Mouse (Mus musculus): Measurements from ENCODE around the gene Ptdss2. TPM values are rescaled to one million over a fixed set of nuclear protein-coding genes. Genes with fewer than 3 reads are reported as not detected.

Ptdss2 gene
- 25.5 and 28.8 TPM in 2 replicates for polyA plus RNA-seq (2015; fragmentation: Nextera tagmentation; extraction: Ambion mirVana)

DNA sequence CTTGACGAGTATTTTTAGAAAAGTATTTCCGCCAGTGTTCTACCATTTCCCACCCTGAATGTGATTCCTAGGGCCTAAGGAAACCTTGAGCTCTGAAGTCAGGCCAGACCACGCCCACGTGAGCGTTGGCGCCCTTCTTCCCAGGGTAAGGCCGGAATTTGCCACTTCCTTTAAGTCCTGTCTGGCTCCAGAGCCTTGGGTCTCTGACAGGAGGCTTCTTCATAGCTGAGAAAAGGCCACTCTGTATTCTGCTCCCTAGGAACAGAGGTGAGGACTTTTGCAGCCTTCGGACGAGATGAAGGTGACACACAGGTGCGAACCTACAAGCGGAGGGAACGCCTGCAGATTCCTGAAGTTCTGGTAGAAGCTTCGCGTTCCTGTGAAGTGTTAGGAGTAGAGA is at the start of gene Ptdss2:
Ptdss2 (plus strand) TSS at position 138 of the 400 bp plus-strand sequence.
- DNase-seq (ENCODE audit: low spot score): no peak

DNA sequence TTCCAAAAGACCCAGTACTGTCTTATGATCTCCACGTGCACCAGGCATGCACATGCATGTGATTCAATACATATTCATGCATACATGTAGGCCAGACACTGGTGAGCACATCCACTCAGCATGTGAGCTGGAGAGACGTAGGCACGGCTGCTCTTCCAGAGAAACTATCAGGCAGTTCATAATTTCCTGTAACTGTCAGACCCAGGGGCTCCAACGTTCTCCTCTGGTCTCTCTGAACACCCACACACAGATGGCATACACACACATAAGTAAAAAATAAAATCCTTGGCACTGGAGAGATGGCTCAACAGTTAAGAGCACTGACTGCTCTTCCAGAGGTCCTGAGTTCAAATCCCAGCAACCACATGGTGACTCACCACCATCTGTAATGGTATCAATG is 48.4 kb upstream of the Ptdss2 start:
- no peak for DNase-seq (ENCODE audit: low spot score)

GRCm38 (mm10) chr7:141077841-141078240 is 44.3 kb upstream of the Ptdss2 start, which contains the start of gene Pkp3:
Pkp3 (plus strand) TSS chr7:141078218.
- no peak for DNase-seq (ENCODE audit: low spot score)

GRCm38 (mm10) chr7:141078876-141079275 is 43.3 kb upstream of the Ptdss2 start:
- no peak for DNase-seq (ENCODE audit: low spot score)

DNA sequence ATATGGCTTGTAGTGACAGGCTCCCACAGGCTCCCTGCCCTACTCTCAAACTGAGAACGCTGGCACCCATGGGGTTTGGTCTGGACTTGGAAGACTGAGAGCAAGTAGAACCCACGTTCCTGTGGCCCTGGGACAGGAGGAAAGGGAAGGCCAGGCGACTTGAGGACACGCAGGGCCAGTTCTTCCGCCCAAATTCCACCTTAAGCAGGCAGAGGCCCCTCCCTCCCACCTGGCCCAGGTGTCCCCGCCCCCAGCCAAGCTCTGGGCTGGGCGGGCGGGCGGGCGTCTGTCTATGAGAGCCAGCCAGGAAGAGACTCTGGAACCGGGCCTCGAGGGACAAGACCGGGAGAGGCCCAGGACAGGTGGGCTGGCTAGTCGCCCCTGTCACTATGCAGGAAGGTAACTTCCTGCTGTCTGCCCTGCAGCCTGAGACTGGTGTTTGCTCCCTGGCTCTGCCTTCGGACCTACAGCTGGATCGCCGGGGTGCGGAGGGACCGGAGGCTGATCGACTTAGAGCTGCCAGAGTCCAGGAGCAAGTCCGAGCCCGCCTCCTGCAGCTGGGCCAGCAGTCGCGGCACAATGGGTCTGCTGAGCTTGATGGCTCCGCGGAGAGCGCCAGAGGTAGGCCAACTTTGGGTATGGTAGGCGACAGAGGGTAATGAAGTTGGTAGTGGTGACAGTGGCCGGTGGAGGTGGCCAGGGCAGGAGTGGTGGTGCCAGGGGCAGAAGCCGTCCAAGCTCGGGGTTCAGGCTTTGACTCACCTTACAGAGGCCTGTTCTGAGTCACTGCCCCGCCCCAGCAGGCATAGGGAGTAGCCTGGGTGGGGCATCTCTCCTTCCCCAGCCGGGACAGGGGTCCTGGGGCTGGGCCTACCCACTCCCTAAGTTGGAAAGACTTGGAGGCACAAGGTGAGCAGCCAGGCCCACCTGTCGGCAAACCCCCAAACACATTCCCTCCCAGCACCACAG is 42.4 kb upstream of the Ptdss2 start:
- DNase-seq (ENCODE audit: low spot score): no peak

GRCm38 (mm10) chr7:141087894-141088293 is 34.3 kb upstream of the Ptdss2 start:
- DNase-seq (ENCODE audit: low spot score): peak; percentile 65

- peak; percentile 43 for DNase-seq (ENCODE audit: low spot score)
Observed at GRCm38 (mm10) chr7:141088473-141088872, 33.7 kb upstream of the Ptdss2 start.

DNA sequence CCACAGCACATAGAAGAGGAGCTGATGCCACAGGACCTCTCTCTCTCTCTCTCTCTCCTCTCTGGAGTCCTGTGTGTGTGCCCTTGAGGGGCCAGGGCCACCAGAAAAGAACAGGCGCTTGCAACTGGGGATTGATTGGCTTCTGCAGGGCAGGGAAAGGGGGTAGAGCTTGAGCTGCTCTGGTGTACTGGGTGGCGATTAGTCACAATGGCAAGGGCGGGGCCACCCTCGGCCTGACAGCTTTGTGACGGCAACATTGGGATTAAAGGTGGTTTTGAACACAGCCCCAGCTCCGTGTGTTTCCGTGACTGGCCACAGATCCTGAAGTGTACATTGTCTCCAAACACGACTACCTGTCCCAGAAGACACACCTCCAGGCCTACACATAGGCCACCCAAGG is 32.0 kb upstream of the Ptdss2 start:
- no peak for DNase-seq (ENCODE audit: low spot score)

DNA sequence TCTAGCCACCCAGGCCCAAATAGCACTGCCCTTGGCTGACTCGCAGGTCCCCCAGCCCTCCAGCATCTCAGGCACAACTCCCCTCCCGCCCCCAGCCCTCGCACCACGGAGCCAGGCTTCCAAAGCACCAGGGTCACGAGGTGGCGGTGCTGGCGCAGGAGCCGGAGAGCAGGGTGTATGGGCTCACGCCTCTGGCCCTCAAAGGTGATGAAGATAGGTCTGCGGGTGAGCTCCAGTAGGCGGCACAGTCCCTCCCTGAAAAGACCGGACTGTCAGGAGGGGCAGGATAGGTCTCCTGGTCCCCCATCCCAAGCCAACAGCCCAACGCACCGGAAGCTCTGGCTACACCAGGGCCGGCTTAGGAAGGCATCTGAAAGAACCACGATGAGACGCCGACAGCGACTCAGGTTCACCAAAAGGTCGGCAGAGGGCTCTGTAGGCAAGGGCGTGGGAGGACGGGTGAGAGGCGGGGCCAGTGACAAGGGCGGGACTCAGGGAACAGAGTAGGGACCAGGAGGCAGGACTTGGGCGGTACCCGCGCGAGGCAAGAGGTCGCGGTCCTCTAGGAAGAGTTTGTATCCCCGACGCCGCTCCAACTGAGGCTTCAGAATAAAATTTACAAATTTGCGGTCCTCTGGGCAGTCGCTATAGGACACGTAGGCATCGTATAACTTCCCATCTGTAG is 30.0 kb upstream of the Ptdss2 start:
- peak; percentile 84 for DNase-seq (ENCODE audit: low spot score)

GRCm38 (mm10) chr7:141093950-141094349 is 28.2 kb upstream of the Ptdss2 start:
- no peak for DNase-seq (ENCODE audit: low spot score)

DNA sequence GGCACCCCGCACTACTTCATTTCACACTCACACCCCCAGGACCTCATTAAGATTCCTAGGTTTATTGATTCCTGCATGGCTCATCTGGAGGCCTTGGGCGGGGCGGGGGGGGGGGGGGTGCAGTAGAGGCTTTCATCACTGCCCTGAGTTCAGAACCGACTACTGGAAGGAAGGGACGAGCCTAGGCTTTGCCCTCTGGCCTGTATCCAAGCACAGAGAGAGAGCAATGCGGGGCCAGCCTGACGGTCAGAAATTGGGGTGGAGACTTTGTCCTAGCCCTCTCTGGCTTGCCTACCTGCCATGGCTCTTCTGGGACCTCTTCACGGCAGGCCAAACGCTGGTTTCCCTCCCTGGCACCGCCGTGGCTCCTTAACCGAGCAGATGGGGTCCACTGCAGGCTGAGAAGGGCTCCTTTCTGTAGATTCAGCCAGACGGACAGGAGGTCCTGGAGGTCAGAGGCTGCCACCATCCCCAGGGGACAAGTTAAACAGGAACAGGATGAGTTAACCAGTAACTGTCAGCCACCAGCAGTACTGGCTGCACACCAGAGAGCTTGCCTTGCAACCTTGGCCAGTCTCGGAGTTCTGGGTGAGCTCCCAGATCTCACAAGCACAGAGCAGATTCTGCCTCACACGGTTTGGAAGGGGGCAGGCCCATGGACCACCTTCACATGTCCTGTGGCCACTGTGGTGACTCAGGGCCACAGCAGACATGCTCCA is 27.5 kb upstream of the Ptdss2 start:
- no peak for DNase-seq (ENCODE audit: low spot score)

DNA sequence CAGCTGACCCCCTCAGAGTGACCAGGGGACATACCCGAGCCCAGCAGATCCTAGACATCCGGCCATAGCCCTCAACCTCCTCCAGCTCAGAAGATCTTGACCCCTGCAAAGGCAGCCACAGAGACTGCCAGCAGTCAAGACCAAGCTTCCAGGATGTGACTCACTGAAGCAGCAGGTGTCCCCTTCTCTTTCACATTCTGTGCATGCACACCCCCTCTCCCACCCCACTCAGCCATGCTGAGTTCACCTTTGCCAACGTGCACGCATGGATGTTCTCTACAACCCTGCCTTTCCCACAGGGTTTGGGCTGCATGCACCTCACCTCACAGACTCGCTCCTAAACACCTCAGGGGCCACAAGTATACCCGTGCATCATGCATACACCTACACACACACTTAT is 26.2 kb upstream of the Ptdss2 start:
- peak; percentile 53 for DNase-seq (ENCODE audit: low spot score)

DNA sequence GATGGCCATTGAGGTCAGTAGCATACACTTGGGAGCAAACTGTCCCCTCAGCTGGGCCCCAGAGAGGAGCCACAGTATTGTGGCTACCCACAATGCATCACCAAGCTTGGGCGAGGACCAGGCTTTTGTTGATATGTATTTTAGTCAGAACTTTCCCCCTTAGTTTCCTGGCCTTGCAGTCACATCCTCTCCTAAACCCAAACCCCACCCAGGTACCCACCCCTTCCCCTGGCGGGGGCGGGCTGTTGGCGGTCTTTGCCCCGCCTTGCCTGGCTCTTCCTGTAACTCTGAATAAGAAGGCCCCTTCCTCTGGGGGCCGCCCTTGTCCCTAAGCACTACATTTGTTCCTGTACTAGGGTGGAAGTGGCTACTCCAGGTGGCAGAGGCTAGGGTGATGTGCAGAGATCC is 25.5 kb upstream of the Ptdss2 start:
- DNase-seq (ENCODE audit: low spot score): peak; percentile 95

DNA sequence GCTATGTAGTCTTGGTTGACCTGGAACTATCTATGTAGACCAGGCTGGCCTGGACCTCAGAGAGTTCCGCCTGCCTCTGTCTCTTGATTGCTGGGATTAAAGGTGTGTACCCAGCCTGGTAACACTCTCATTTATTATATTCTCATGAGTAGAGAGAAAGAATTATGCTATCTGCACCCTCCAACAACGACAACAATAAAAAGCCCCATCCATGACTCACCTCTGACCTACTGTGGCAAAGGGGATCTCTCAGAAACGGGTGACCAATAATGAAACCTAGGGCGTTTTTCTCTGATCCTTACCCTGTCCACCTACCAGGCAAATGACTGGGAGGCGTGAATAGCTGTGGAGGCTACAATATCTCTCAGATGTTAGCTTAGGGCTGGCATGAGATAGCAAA is 25.0 kb upstream of the Ptdss2 start:
- no peak for DNase-seq (ENCODE audit: low spot score)

DNA sequence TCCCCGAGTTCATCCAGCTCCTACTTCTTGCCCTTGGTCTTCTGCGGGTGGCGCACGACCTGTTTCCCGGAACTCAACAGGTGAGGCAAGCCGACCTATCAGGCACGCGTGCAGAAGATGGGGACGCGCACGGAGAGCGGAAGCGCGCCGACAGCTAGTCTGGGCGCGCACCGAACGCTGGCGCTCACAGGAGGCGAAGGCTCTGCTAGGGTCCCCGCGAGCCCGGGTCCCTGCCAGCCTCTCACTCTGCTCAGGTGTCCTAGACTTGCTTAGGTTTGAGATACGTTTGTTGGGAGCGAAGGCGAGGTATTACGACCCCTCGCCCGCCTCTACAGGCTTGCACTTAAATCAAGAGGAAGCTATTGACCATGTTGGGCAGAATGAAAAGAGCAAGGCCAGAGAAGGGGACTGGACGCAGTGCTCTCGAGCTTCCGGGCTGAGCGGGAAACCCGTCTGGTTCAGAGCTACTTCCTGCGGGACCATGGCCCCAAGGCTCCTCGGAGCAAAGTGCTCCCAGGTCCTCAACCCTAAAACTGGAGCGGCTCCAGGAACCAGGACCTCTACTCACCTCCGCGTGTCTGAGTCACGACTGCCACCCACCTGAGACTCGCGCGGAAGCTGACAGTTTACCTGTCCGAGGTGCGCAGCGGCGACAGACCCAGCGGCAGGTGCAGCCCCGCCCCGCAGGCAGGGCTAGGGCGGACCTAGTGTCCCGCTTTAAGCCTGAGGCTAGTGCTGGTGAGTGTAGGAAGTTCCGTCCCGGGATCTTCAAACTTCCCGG is 22.1 kb upstream of the Ptdss2 start, which contains the start of gene Sigirr:
Sigirr (minus strand) TSS at position 662 of the 781 bp plus-strand sequence.
- DNase-seq (ENCODE audit: low spot score): peak; percentile 74

GRCm38 (mm10) chr7:141103161-141103560 is 19.0 kb upstream of the Ptdss2 start:
- DNase-seq (ENCODE audit: low spot score): no peak

GRCm38 (mm10) chr7:141115874-141116273 is 6.3 kb upstream of the Ptdss2 start:
- no peak for DNase-seq (ENCODE audit: low spot score)

DNA sequence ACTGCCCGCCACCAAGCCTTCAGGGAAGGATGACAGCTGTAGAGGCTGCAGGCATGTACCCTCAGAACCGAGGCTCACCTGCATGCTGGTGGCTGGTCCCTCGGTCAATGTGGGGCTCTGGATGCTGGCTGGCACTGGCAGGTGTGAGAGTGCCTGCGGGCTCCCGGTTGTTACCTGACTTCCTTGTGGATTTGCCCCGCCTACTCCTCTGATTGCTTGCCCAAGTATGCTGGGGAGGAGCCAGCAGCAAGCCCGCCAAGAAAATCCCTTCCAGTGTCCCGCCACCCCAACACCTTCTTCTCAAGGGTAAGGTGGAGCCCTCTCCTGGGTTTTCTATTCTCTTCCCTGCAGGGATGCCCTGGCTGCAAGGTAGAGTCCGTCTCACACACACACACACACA is 4.5 kb upstream of the Ptdss2 start, which contains the start of gene Ano9:
Ano9 (minus strand) TSS at position 171 of the 400 bp plus-strand sequence.
- no peak for DNase-seq (ENCODE audit: low spot score)

GRCm38 (mm10) chr7:141119487-141119886 is 2.7 kb upstream of the Ptdss2 start:
- no peak for DNase-seq (ENCODE audit: low spot score)

DNA sequence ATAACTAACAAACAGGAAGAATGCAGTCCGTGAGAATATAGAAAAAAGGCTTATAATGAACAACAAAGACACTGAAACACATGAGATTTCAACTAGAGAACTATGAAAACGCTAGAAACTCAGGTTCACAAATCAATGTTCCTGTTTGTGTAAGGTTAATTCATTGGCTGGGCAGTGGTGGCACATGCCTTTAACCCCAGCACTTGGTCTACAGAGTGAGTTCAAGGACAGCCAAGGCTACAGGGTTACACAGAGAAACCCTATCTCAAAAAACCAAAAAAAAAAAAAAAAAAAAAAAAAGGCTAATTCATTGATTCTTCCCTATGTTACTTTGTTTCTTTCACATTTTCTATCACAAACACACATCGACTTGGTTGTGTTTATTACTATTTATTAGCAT is 1.6 kb upstream of the Ptdss2 start:
- DNase-seq (ENCODE audit: low spot score): no peak
